Mouse (Mus musculus): ENCODE measurements around the gene Pbx1.

The Pbx1 gene

GRCm38 (mm10) chr1:168299181-168299580 lies 132.9 kb downstream of the Pbx1 start:
- DNase-seq (ENCODE audit: low read depth), result no peak

GRCm38 (mm10) chr1:168296290-168296689 lies 135.8 kb downstream of the Pbx1 start:
- DNase-seq (ENCODE audit: low read depth), result no peak

GRCm38 (mm10) chr1:168295782-168296181 lies 136.3 kb downstream of the Pbx1 start:
- DNase-seq (ENCODE audit: low read depth), result no peak

GRCm38 (mm10) chr1:168293673-168294072 lies 138.4 kb downstream of the Pbx1 start:
- no peak for DNase-seq (ENCODE audit: low read depth)

GRCm38 (mm10) chr1:168292106-168292505 lies 140.0 kb downstream of the Pbx1 start:
- DNase-seq (ENCODE audit: low read depth), result no peak

- DNase-seq (ENCODE audit: low read depth), result no peak
Measured at GRCm38 (mm10) chr1:168291643-168292040, 140.4 kb downstream of the Pbx1 start.

- no peak for DNase-seq (ENCODE audit: low read depth)
Measured at GRCm38 (mm10) chr1:168291001-168291642, 140.9 kb downstream of the Pbx1 start.

GRCm38 (mm10) chr1:168290236-168290985 lies 141.7 kb downstream of the Pbx1 start:
- DNase-seq (ENCODE audit: low read depth), result no peak

- DNase-seq (ENCODE audit: low read depth), result no peak
Measured at GRCm38 (mm10) chr1:168288891-168289545, 143.1 kb downstream of the Pbx1 start.

- DNase-seq (ENCODE audit: low read depth), result peak; percentile 88
Measured at GRCm38 (mm10) chr1:168287843-168288591, 144.1 kb downstream of the Pbx1 start.

GRCm38 (mm10) chr1:168286862-168287650 lies 145.0 kb downstream of the Pbx1 start:
- no peak for DNase-seq (ENCODE audit: low read depth)

- DNase-seq (ENCODE audit: low read depth), result no peak
Measured at GRCm38 (mm10) chr1:168284566-168285141, 147.4 kb downstream of the Pbx1 start.

GRCm38 (mm10) chr1:168283841-168284565 lies 148.1 kb downstream of the Pbx1 start:
- DNase-seq (ENCODE audit: low read depth), result no peak

GRCm38 (mm10) chr1:168283421-168283820 lies 148.6 kb downstream of the Pbx1 start:
- no peak for DNase-seq (ENCODE audit: low read depth)

GRCm38 (mm10) chr1:168275678-168276077 lies 156.4 kb downstream of the Pbx1 start:
- no peak for DNase-seq (ENCODE audit: low read depth)

GRCm38 (mm10) chr1:168274296-168274695 lies 157.8 kb downstream of the Pbx1 start:
- no peak for DNase-seq (ENCODE audit: low read depth)

- DNase-seq (ENCODE audit: low read depth), result no peak
Measured at GRCm38 (mm10) chr1:168272091-168272490, 160.0 kb downstream of the Pbx1 start.

- DNase-seq (ENCODE audit: low read depth), result no peak
Measured at GRCm38 (mm10) chr1:168271207-168271606, 160.9 kb downstream of the Pbx1 start.

GRCm38 (mm10) chr1:168268751-168269623 lies 163.1 kb downstream of the Pbx1 start:
- no peak for DNase-seq (ENCODE audit: low read depth)
